Mouse (Mus musculus): ENCODE measurements at regions not wholly inside any gene's neighbourhood (a gene's known extent, or its start where the extent isn't known, plus 50 kb on each side); places are given as distances from the start of the nearest gene placed in this dataset.

DNA sequence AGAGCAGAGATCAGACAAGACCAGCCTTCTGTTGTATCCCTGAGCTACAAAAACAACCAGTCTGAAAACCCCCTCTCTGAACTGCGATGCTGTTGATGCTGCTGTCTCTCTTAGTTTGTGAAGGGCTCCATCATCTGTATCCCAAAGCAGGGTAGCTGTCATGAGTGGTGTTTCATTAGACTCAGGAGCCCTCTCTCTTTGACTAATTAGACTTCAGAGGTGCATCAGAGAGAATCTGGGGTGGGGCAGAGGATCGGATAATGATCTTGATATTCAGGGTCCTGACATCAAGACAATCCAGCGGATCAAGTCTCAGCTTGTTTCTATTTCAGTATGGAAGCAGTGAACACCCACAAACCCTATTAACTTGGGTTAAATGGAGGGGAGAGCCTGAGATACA is 70.6 kb upstream of the Slc24a4 start:
- H3K4me3 ChIP-seq (ENCODE audit: low read depth, low read length), result no peak overlapping the region
- TF ChIP-seq CTCF (IDR thresholded peaks at IDR 0.05), result no peak
- ATAC-seq (ENCODE audit: low FRiP score), result peak; percentile 11; the same call in 1 of the 2 replicates
- H3K36me3 ChIP-seq (ENCODE audit: insufficient read depth, low read length), result no peaks in the 10 kb centered on the region
- no peaks in the 10 kb centered on the region for H3K9me3 ChIP-seq (ENCODE audit: low read length)
- no peak overlapping the region for H3K4me2 ChIP-seq (ENCODE audit: low read depth, low read length, poor library complexity, severe bottlenecking)
- no peak overlapping the region for H3K9ac ChIP-seq (replicated peaks; ENCODE audit: low read length, poor library complexity, severe bottlenecking)
- 12% methylated on average over 3 of the region's 3 CpGs for whole genome bisulfite sequencing
- H3K27me3 ChIP-seq (ENCODE audit: insufficient read depth, low read length), result no peaks in the 10 kb centered on the region
- H3K27ac ChIP-seq (ENCODE audit: low read depth, low read length), result 0 out of 2 replicates have a peak overlapping the region, but pooled peaks have one; percentile 62
- DNase-seq (ENCODE audit: low spot score), result no peak
- H3K4me1 ChIP-seq (ENCODE audit: insufficient read depth, low read length), result peaks cover 7% of the 10 kb centered on the region; the same call in 1 of the 2 replicates

DNA sequence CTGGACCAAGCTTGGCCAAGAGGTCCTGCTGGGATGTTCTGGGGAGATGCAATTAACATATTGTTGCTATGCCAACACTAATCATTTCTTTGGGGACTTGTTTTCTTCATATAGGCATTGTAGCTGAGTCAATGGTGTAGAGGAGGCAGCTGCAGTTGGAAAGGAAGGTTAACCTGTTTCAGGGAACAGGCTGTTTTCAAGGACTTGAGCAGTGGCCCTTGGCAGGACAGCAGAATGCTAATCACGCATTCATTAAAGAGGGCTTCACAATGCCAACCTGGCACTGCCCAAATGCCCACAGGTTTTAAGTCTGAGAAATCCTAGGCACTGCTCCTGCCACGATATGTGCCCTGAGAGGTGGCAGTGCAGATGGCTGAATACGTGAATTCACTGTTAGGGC is 70.1 kb upstream of the Slc24a4 start:
- no peaks in the 10 kb centered on the region for H3K27me3 ChIP-seq (ENCODE audit: insufficient read depth, low read length)
- peaks cover 7% of the 10 kb centered on the region; the same call in 1 of the 2 replicates for H3K4me1 ChIP-seq (ENCODE audit: insufficient read depth, low read length)
- no peak overlapping the region for H3K4me2 ChIP-seq (ENCODE audit: low read depth, low read length, poor library complexity, severe bottlenecking)
- 26% methylated on average over 3 of the region's 3 CpGs for WGBS
- ATAC-seq (ENCODE audit: low FRiP score) (peak; percentile 61), DNase-seq (ENCODE audit: low spot score) (peak; percentile 66)
- no peak for TF ChIP-seq CTCF (IDR thresholded peaks at IDR 0.05)
- no peaks in the 10 kb centered on the region for H3K9me3 ChIP-seq (ENCODE audit: low read length)
- H3K36me3 ChIP-seq (ENCODE audit: insufficient read depth, low read length), result no peaks in the 10 kb centered on the region
- peak overlapping the region; percentile 62 for H3K27ac ChIP-seq (ENCODE audit: low read depth, low read length)
- H3K4me3 ChIP-seq (ENCODE audit: low read depth, low read length), result no peak overlapping the region
- no peak overlapping the region for H3K9ac ChIP-seq (replicated peaks; ENCODE audit: low read length, poor library complexity, severe bottlenecking)

GRCm38 (mm10) chr12:102061096-102061495 is 67.4 kb upstream of the Slc24a4 start:
- H3K27me3 ChIP-seq (ENCODE audit: insufficient read depth, low read length), result no peaks in the 10 kb centered on the region
- no peak for TF ChIP-seq CTCF (IDR thresholded peaks at IDR 0.05)
- no peak overlapping the region for H3K27ac ChIP-seq (ENCODE audit: low read depth, low read length)
- H3K4me1 ChIP-seq (ENCODE audit: insufficient read depth, low read length), result peaks cover 7% of the 10 kb centered on the region; the same call in 1 of the 2 replicates
- WGBS, result 71% methylated on average over 5 of the region's 5 CpGs
- no peak for DNase-seq (ENCODE audit: low spot score)
- H3K9me3 ChIP-seq (ENCODE audit: low read length), result no peaks in the 10 kb centered on the region
- no peaks in the 10 kb centered on the region for H3K36me3 ChIP-seq (ENCODE audit: insufficient read depth, low read length)
- no peak overlapping the region for H3K4me2 ChIP-seq (ENCODE audit: low read depth, low read length, poor library complexity, severe bottlenecking)
- no peak for ATAC-seq (ENCODE audit: low FRiP score)
- H3K4me3 ChIP-seq (ENCODE audit: low read depth, low read length), result no peak overlapping the region
- H3K9ac ChIP-seq (replicated peaks; ENCODE audit: low read length, poor library complexity, severe bottlenecking), result no peak overlapping the region

- ATAC-seq (ENCODE audit: low FRiP score) (no peak), DNase-seq (ENCODE audit: low spot score) (no peak)
- no peak for TF ChIP-seq CTCF (IDR thresholded peaks at IDR 0.05)
- Histone ChIP-seq H3K4me3 (ENCODE audit: low read depth, low read length) (no peak overlapping the region), H3K27me3 (ENCODE audit: insufficient read depth, low read length) (no peaks in the 10 kb centered on the region), H3K9ac (replicated peaks; ENCODE audit: low read length, poor library complexity, severe bottlenecking) (no peak overlapping the region), H3K4me2 (ENCODE audit: low read depth, low read length, poor library complexity, severe bottlenecking) (no peak overlapping the region), H3K4me1 (ENCODE audit: insufficient read depth, low read length) (peaks cover 7% of the 10 kb centered on the region; the same call in 1 of the 2 replicates), H3K36me3 (ENCODE audit: insufficient read depth, low read length) (no peaks in the 10 kb centered on the region), H3K9me3 (ENCODE audit: low read length) (no peaks in the 10 kb centered on the region), H3K27ac (ENCODE audit: low read depth, low read length) (no peak overlapping the region)
- 74% methylated on average over 7 of the region's 7 CpGs for WGBS
These were observed 66.6 kb upstream of the Slc24a4 start for GRCm38 (mm10) chr12:102061657-102062614.

DNA sequence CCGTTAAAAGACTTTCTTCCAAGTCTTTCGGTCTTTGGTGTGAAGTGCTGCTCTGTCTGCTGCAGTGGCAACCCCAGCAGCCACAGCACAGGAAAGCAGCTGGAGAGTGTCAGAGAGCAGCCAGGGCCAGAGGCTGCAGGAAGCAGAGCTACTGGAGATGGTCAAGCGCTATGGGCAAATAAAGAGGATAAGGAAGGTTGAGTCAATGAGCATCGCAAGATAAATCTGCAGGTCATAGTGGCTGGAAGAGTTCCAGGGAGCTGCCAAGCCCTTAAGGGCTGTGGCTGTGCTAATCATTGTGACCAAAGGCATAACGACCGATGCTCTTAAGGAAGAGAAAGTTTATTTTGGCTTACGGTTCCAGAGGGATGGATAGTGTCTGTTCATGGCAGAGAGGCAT is 65.9 kb upstream of the Slc24a4 start:
- 77% methylated on average over 7 of the region's 7 CpGs for WGBS
- no peak overlapping the region for H3K27ac ChIP-seq (ENCODE audit: low read depth, low read length)
- peaks cover 7% of the 10 kb centered on the region; the same call in 1 of the 2 replicates for H3K4me1 ChIP-seq (ENCODE audit: insufficient read depth, low read length)
- H3K36me3 ChIP-seq (ENCODE audit: insufficient read depth, low read length), result no peaks in the 10 kb centered on the region
- H3K9me3 ChIP-seq (ENCODE audit: low read length), result no peaks in the 10 kb centered on the region
- H3K4me2 ChIP-seq (ENCODE audit: low read depth, low read length, poor library complexity, severe bottlenecking), result no peak overlapping the region
- no peak overlapping the region for H3K4me3 ChIP-seq (ENCODE audit: low read depth, low read length)
- TF ChIP-seq CTCF (IDR thresholded peaks at IDR 0.05), result no peak
- DNase-seq (ENCODE audit: low spot score) (no peak), ATAC-seq (ENCODE audit: low FRiP score) (no peak)
- no peaks in the 10 kb centered on the region for H3K27me3 ChIP-seq (ENCODE audit: insufficient read depth, low read length)
- no peak overlapping the region for H3K9ac ChIP-seq (replicated peaks; ENCODE audit: low read length, poor library complexity, severe bottlenecking)

- H3K27ac ChIP-seq (ENCODE audit: low read depth, low read length), result no peak overlapping the region
- no peaks in the 10 kb centered on the region for H3K9me3 ChIP-seq (ENCODE audit: low read length)
- H3K4me3 ChIP-seq (ENCODE audit: low read depth, low read length), result no peak overlapping the region
- no peaks in the 10 kb centered on the region for H3K36me3 ChIP-seq (ENCODE audit: insufficient read depth, low read length)
- peaks cover 5% of the 10 kb centered on the region; the same call in 1 of the 2 replicates for H3K4me1 ChIP-seq (ENCODE audit: insufficient read depth, low read length)
- H3K27me3 ChIP-seq (ENCODE audit: insufficient read depth, low read length), result no peaks in the 10 kb centered on the region
- ATAC-seq (ENCODE audit: low FRiP score), result no peak
- no peak overlapping the region for H3K4me2 ChIP-seq (ENCODE audit: low read depth, low read length, poor library complexity, severe bottlenecking)
- no peak for DNase-seq (ENCODE audit: low spot score)
- TF ChIP-seq CTCF (IDR thresholded peaks at IDR 0.05), result no peak
- 82% methylated on average over 6 of the region's 6 CpGs for WGBS
- H3K9ac ChIP-seq (replicated peaks; ENCODE audit: low read length, poor library complexity, severe bottlenecking), result no peak overlapping the region
These were observed 65.3 kb upstream of the Slc24a4 start for GRCm38 (mm10) chr12:102063211-102063610.
